Mouse (Mus musculus) spleen, embryonic (tissue): Measurements from ENCODE around the gene Rnf152.

Source experiments
- CTCF ChIA-PET: fragments of 350-600 bp; sonication (Branson Sonifier 250); formaldehyde crosslinking; loops from one replicate; lab custom pipeline; 2022; lab: Charles Lee

Rnf152 gene

DNA sequence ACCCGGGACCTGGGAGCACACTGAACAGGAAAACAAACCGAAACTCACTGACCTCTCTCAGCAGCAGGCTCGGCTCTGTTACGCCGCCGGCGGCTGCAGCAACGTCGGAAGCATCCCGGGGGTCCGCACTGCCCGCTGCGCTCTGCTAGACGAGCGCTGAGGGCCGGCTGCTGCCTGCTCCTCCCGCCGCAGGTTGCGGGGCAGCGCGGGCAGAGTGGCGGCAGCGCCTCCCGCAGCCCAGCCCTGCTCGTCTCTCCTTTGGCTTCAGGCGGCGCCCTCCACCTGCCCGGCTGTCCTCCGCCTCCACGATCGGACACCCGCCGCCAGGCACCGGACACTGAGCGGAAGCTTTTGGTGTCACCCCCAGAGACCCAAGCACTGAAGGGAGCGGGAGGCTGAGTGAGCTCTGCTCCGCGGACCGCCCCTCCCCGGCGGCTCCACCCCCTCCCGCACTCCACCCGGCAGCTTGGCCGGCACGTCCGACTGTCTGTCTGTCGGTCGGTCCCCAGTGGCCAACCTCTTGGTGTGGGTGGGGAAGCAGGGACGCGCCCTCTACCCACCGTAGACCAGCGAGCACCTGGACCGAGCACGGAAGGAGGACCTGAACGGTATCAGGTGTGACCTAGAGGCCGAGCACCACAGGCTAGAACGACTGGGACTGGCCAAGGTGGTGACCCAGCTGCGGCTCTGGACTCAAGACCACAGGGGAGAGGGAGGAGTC, at the start of gene Rnf152:
Rnf152 (minus strand) TSS at position 420 of the 721 bp plus-strand sequence.
- CTCF ChIA-PET, result no interaction called here

DNA sequence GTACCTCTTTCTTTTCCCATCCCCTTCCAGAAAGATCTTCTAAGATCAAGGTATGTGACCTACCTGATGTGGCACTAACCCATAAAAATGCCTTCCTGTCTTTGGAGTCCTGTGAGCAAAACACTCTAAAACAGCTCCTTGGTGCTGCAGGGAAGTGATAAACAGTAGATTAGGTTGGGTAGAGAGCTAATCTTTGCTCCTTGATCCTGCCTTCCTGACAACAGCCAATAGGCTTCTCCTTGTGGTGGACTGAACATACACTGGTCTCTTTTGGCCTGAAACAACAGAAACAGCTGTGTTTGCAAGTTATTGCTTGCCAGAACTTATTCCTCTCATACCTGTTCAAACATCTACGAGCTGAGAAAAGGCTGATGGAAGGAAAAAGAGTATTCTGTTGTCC, 46.3 kb upstream of the Rnf152 start:
- CTCF ChIA-PET, result no interaction called here

DNA sequence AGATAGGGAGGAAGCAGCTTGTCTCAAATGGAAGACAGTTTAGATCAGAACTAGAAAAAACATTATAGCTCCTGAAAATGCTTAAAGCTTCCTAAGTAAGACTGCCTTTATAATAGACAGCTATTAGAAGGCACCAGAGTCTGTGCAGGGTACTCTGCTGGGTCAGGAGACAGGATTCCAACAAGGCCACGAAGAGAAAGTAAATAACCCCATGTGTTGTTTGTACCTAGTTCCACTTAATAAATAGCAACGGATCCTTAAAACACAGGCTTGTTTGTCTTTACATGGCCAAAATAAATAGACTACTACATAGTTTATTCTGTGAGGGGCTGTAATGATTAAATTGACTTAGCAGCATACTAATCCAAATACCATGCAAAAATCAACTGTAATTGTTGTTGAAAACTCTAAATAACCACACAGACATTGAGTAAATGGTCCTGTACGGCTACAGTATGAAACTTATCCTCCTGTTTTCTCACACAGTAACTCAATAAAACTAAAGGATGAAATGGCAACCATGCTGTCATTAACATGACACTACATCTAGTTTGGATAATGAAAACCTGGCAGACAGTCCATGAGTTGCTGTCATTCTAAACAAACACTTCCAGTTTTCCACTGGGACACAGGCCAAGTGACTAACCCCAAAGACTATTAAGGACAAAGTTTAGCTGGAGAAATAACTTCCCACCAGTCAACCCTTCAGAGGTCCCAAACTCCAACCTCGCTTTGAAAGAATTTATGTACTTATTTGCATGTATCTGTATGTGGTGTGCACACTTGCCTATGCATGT, 27.8 kb upstream of the Rnf152 start:
- CTCF ChIA-PET, result no interaction called here

DNA sequence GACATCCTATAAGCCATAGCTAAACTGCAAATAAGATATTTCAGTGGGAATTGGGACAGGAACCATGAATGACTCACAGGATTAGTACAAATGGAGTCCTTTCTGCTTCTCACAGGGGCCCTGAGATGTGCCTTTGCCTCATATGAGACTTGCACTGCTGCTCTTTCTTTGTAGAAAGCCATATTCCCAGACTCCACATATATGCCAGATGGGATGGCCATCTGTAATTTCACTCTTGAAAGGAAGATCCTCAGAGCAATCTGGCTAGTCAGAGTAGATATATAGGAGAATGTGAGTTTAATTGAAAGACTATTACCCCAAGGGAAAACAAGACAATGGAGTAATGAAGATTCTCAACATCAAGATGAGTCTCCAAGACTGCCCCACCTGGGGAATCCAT, 21.0 kb upstream of the Rnf152 start:
- CTCF ChIA-PET, result no interaction called here

DNA sequence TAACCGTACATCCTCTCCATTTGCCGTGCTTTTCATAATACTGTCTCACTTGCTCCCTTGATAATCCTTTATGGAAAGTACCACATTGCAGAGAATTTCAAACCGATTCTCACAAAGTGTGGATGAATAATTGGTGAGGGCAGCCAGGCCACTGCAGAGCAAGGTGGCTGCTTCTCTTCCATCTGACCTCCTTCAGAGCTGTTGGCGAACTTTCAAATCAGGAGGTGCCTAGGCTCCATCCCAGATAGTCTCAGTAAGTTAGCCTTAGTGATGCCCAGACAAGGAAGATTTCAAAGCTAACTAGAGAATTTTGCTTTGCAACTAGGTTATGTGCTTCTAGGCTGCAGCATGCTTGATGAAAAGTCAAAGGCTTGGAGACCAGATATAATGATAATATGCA, 18.1 kb upstream of the Rnf152 start:
- CTCF ChIA-PET, result no interaction called here

DNA sequence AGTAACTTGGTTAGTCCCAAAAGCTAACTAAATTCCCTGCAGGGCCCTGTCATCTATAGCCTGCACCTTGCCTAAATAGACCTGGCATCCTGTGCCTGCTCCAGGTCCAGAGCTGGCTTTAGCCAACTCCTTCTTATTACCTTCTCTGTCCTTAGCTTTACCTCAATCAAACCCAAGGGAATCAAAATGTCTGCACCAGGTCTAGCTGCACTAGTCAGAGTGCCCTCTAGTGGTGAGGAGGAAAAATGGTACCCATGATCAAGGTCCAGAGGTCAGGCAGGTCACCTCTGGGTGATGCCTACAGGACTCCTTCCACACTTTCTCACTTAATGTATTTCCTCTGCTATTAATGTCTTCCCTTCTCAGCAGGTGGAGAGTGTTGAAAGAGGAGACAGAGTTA, 6.2 kb upstream of the Rnf152 start:
- CTCF ChIA-PET, result interaction anchor here (1.5 kb wide), 1 partner anchor 376 kb away, joined by 5 read pairs; no protein-coding TSS in a partner anchor

DNA sequence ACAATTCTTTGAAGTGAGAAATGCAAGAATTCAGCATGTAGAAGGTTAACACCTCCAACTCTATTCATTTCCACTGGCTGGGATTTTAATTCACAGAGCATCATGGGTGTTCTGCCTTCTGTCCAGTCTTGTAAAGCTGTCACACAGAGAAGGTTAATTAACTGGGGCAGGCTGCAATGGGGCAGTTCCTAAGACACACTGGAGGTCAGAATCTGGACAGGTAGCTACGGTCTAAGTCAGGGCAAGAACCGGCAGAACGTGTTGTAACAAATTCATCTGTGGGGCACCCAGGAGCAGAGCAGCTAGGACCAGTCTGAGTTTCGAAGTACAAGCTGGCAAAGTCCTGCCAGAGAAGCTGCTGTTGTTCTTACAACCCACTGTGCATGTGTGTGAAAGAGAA, 2.4 kb upstream of the Rnf152 start:
- CTCF ChIA-PET, result no interaction called here

DNA sequence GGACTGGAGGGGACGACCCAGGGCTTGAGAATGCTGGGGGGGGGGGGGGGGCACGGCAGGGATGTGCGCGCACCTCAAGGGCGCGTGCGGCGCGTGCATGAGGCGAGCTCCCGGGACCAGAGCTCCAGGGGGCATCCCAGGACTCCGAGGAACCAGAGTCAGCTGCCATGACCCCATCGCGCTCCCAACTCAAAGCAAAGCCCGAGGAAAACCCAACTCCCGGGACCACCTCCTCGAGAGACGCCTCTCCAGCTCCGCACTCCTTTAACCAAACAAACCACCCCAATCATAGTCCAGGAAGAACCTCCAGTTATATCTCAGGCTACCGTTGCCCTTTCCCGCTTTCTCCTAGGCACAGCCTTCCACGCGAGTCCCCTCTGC, 610 bp downstream of the Rnf152 start:
- CTCF ChIA-PET, result no interaction called here

DNA sequence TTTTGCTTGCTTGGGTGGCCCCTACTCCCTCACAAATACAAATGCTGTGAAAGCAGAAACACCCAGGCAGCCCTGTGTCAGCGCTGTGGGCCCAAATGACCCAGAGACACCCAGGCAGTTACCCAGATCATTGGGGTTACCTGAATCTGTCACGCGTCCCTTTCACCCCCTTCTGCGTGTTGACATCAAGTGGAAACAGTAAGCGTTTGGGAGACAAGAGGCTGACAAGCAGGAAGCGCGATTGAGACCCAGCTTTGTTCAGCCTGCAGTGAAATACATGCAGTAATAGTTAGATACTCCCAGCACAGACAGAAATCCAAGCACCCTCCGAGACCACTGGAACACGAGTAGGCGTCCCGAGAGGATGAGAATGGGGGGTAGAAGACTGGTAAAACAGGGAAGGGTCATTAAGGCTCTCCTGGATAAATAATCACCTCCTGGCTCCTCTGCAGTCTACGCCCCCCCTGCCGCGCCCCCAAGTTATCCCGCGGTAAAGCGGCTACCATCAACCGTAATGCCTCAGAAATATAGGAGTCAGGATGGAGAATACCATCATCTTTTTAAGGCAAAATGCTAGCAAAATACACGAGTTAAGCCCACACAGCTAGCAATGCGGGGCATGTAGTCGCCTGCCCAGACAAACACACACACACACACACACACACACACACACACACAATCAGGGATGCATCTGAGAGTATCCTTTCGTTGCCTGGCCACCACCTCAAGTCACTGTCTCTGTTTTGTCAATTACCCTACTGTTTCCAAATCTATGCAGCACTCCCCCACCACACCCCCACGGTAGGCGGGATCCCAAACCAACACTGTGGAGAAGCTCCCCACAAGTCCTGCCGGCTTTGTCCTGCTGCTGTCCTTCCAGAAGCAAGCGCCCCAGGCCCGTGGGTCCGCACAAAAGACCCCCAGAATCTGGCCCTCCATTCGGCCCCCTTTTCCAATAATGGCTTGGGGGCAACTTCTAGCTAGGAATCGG, 1.3 kb downstream of the Rnf152 start:
- CTCF ChIA-PET, result interaction anchor here (0.6 kb wide), 1 partner anchor 286 kb away, joined by 3 read pairs; no protein-coding TSS in a partner anchor

DNA sequence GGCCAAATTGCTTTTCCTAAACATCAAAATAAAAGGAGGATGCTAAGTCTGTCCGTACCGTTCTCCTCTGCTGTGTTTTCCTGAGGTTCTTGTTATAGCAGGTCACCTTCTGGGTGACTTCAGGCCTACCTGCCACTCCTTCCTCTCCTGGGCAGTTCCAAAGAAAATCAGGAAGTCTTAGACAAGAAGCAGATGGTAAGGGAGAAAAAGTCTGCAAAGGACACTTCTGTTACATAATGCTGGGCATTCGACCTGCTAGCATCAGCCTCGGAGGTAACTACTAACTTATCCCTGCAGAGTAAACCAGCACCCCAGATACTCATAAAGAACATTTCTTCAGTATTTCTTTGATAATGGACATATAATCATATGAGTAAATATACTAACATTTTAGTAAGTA, 4.7 kb downstream of the Rnf152 start:
- CTCF ChIA-PET, result no interaction called here

DNA sequence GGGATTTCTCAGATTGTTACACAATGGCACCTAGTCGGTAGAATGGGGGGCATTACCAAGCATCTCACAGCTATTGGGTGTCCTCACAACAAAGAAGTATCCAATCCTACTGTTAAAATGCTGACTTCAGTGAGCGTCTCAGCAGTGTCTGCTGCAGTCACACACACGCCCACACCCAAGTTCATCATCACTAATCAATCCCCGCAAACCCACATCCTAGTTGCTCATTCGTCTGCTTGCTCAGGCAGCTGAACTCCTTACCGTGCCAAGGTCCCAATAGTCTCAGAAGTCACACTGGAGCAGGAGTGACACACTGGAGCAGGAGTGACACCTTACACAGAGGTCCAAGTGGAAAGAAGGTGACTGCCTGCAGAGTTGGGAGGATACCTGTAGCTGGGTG, 14.2 kb downstream of the Rnf152 start:
- CTCF ChIA-PET, result no interaction called here

DNA sequence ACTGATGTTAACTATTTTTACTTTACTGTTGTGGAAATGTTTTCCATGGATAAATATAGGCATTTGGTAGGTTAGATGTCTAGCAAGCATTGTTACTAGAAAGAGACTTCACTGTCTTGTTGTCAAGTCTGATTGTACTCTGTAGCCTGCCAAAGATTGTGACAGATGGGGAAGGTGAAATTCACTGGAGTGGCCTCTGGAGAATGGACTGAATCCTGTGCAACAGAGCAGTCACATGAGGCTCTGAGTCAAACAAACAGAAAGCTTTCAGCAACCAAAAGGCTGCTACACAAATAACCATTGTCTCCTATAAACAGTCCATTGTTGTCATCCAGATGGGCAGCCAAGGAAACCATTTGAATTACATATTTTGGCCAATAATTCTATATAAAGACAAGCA, 15.6 kb downstream of the Rnf152 start:
- CTCF ChIA-PET, result no interaction called here

DNA sequence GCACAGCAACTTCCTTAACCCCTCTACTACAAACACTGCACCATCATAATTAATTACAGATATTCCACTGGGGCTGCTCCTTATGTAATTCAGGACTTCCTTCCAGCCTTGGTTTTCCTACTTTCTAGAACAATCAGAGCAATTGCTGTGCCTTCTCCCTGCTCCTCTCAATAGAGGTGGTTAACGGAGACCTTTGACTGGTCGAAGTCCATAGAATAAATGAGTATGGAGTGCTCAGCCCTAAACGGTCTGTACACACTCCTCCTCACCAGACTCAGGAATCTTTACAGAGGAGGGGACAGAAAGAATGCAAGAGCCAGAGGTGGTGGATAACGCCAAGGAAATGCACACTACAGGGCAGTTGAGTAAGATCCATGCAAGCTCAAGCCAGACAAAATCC, 19.1 kb downstream of the Rnf152 start:
- CTCF ChIA-PET, result no interaction called here

DNA sequence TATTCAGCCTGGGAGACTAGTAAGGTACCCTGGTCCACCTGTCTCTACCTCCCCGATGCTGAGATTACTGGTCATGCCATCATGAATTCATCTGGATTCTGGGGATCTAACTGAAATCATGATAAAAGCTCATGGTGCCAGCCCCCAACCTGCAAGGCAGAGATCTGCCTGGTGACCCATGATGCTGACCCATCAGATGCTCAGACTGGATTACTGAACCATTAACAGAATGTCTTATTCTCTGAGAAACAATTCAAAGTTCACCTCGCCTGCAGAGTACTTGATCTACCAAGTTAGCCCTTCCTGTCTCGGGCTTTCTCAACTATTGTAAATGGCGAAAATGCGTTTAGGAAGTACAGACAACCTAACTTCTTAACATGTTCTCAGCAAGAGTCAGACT, 20.4 kb downstream of the Rnf152 start:
- CTCF ChIA-PET, result no interaction called here

DNA sequence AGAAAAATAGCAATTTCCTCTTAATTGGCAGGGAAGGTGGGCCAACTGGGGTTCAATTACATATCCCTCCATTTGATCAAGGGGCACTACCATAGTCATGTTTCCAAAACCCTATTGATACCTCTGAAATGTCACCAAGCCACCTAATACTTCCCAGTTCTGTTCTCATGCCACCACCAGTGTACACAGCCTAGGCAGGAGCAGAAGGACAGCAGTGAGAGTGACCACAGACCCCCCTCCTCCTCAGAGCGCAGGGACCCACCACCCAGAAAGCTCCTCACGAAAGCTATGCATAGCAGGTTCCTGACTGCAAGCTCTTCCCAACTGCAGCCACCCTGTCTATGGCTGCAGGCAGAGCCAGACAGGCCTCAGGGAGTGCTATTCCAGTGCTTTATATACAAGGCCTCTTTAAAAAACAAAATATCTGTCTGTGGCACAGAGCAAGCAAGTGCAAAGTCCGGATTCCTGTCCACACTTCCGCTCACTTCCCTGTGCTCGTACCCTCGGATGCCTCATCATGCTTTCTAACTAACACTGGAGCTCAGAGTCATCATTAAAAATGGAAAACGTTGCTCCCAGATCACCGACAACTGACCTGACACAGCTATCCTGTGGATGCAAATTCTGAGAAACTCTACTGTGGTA, 24.3 kb downstream of the Rnf152 start:
- CTCF ChIA-PET, result no interaction called here

DNA sequence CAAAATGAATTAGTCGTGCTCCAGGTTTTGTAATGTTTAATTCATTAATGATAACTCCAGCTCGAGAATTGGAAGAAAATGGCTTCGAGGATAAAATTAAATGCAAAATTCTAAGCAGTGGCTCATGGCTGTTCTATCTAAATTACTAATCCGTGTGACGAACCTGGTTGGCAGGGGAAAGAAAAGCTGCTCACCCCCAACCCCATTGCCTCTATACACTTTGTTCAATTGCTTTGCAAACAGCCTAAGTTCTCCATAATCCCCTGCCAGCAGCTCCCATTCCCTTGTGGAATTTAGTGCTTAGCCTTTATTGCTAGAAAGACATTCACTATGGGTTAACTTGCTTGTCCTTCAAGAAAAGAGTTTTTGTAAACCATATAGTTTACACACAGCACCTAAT, 24.9 kb downstream of the Rnf152 start:
- CTCF ChIA-PET, result no interaction called here

DNA sequence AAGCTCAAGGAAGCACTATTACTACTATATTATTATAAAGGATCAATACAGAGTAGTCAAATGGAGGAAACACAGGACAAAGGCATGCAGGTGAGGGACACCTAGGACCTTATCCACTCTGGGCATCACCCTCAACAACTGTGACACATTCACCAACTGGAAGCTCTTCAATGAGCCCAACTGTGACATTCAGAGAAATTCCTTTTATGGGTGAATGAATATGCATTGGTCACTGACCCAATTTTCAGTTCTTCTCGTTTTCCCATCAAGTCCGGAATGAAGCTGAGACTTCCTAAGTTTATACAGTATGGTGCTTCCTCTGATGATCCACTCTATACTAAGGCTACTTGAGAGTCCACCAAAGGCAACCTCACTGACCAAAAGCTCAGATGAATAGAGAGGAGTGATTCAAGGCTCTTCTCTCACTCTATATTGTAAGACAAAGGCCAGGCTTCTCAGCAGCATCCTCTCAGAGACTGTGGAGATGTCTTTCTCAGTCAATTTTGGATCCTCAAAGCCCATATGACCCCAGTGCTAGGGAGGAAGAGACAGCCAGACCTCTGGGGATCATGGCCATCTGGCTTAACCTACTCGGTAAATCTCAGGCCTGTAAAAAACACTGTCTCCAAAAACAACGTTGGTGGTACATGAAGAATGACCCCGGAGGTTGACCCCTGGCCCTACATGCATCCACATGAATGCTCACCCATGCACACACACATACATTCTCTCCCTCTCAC, 25.8 kb downstream of the Rnf152 start:
- CTCF ChIA-PET, result interaction anchor here (0.6 kb wide), 1 partner anchor 1658 kb away, joined by 9 read pairs; no protein-coding TSS in a partner anchor

DNA sequence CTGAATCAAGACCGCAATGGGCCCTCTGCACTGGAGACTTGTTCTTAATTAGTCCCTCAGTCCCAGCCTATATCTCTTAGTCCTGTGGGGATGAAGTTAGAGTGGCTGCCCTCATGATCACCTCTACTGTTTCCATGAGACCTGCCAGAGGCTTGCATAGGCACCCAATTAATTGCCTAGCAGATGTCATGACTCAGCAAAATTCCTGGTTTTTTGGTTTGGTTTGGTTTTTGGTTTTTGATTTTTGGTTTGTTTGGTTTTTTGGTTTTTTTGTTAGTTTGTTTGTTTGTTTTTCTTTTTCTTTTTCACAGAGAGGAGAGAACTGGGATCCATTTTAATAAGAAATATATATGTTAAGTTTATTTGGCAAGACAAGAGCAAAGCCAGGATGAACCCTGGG, 28.7 kb downstream of the Rnf152 start:
- CTCF ChIA-PET, result no interaction called here

DNA sequence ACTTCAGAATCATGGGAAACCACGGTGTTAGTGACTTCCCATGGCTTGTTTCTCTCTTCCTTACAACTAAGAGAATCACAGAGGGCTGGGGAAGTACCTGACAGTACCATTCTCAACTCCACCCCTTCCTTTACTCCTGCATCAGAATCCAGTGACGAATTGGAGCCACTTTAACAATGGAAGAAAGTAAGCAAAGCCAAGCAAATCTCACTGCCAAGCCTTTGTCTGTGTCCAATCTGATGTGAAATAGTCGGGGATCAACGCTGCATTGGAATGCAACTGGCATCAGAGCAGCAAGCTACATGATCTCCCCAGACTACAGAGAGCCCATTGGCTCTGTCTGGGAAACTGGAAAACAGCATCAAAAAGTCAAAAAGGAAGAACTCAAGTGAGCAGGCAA, 31.9 kb downstream of the Rnf152 start:
- CTCF ChIA-PET, result no interaction called here

DNA sequence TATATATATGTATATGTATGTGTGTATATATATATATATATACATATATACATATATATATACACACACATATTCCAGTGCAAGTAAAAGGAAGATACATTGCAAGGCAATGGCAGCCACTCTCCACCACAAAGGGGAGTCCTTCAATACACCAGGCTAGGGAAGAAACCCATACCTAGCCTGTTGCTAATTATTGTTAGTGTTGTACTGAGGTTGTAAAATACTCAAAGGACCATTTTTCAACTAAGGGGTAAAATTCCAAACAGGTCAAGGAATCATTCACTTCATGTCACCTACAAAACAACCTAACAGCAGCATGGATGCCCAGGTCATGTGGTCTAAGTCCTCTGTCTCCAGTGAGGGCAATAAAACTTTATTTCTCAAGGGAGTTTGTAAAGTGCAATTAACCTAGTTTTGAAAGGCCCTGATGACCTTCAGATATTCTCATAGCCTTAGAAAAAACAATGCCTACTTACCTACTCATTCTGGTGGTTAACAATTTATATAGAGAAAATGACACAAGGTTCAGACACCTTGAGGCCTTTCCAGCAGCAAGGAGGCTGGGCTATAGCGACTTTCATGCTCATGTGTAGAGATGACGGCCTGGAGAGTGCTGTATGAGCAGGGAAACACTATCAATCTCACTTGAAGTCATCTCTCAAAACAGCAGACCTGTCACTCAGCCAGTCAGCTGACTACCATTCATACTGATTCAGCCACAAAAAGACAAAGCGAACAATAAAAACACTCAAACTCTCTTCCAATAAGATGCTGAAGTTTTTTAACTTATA, 42.3 kb downstream of the Rnf152 start:
- CTCF ChIA-PET, result no interaction called here
